Mouse (Mus musculus) telencephalon, adult 2 months (tissue): ENCODE measurements around the gene N6amt1.
A peak's percentile ranks its signal among the peaks of the same experiment; 100 is the strongest.

Source experiments
- DNase-seq: peaks from one replicate; pipeline ENCODE4 v3.0.0-alpha.2; 2011; ENCODE audit warnings: low read depth, low spot score

Gene N6amt1

GRCm38 (mm10) chr16:87354075-87354583, at the start of gene N6amt1:
N6amt1 (plus strand) TSS chr16:87354185.
- DNase-seq: peak; percentile 90

GRCm38 (mm10) chr16:87305251-87306011, 48.6 kb upstream of the N6amt1 start:
- no peak for DNase-seq

DNA sequence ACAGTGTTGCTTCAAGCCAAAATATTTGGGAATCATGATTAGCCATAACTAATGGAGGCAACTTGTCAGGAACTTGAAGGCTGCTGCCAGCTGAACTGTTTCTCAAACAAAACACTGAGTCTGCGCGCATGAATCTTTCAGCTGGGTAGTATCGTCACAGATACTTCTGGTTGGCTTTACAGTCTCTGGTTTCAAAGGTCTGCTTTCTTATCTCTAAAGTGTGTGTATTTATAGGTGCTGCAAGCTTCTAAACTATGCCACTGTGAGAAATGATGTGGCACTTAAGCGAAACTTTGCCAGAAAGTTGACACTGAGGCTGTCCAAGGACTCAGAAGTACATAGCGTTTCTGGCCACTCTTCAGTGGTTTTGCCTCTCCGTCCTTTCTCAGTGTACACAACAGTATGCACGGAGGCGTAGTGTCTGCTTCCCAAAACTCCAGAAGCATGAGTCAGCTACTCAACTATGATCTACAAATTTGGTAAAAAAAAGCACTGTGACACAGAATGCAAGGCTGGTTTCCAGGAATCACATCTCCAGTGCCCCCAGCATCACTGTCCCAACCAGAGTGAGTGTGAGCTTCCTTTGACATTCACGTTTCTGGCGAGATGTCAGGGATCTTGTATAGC, 46.8 kb upstream of the N6amt1 start:
- DNase-seq: peak; percentile 52

DNA sequence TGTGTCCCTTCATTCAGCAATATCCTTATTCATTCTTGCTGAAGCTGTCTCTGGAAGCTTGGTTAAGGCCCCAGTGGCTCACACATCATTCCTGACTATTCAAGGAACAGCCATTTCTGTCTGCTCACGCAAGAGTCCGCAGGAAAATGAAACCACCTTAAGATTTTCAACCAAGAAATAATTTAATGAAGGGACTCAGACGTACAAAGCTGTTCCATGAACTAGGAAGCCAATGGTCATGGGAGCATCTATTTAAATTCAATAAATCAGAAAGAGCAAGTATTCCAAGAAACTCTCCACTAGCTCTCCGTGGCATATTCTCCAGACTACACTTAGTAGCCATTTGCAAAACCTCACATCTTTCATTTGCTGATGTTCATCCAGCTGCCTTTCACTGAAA, 43.3 kb upstream of the N6amt1 start:
- no peak for DNase-seq

- DNase-seq: no peak
Measured at GRCm38 (mm10) chr16:87318200-87318811, 35.7 kb upstream of the N6amt1 start.

DNA sequence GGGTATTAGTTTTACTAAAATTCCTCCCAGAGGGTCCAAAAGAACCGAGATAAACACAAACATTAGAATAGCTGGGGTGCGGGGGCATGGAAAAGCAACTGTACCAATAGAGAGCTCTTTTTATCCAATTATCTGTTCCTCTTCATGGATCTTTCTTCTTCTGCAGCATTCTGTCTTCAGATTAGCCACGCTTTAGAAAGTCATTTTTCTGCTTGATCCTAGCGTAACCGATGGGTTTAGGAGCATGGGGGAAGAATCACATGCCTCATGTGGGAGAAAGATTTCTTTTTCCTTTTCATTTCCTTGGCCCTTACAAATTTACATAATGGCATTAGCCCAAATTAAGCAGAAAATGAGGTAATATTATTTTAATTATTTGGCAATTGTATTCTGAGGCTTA, 35.0 kb upstream of the N6amt1 start:
- no peak for DNase-seq

- DNase-seq: no peak
Measured at GRCm38 (mm10) chr16:87319541-87320251, 34.3 kb upstream of the N6amt1 start.

DNA sequence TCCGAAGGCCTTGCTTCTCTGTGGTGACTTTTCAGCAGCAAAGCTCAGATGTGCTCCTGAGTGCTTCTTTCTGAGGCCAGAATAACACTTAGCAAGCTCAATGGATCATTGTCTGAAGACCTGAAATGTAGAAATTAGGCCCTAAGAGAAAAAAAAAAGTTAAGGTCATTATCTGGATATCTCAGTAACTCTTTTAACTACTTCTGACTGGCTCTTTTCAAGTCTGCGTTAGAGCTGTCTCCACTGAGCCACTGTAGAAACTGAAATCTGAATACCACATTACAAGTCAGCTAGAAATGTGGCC, 33.8 kb upstream of the N6amt1 start:
- no peak for DNase-seq

GRCm38 (mm10) chr16:87324571-87324970, 29.4 kb upstream of the N6amt1 start:
- no peak for DNase-seq

DNA sequence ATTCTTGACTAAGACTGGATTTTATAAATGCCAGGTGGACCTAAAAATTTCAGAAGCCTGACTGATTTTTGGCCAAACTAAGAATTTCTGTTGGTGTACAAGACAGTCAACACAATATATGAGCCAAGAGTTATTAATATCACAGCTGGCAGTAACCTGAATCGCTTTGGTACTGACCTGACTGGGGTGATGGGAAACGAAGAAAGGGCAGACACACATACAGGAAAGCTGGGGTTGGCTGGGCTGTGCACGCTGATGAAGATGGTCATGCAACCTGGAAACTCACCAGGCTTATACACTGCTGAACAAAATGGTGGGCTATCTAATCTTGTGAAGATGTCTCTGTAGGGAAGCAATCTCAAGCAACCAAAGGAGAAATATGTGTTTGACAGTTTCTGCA, 24.0 kb upstream of the N6amt1 start:
- no peak for DNase-seq

DNA sequence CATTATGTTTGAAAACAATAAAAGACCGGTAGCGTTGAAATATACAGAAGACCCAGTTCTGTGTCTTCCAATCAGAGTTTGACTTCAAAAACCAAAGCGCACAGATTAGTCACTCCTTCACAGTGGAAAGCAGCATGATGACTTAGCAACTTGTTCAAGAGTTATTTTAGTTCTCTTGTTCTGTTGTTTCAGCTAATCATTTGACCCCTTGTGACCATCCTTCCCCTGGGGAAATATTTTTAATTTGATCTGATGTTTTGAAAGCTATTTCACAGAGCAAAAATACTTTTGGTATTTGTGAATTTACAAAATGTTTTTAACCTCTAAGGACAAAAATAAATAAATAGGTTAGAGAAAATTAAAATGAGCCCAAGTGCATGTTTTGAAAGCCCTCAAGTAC, 19.2 kb upstream of the N6amt1 start:
- no peak for DNase-seq

GRCm38 (mm10) chr16:87341043-87341572, 12.9 kb upstream of the N6amt1 start:
- no peak for DNase-seq

DNA sequence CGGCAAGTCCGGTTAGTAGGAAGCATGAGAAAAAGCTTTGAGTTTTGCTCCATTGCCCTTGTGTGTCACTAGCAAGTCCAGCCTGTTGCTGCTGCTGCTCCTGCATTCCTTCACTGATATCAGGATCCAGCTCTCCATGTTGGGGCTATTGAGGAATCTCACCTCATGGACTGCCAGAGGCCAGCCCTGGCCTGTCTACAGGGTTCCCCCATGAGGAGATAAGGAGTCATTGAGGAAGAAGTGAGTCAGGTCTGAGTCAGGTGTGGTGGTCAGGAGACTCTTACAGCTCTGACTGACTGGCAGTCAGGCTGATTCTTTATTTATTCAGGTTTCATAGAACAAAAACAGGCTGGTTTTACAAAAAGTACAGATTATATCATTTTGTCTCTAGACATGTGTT, 5.9 kb upstream of the N6amt1 start:
- no peak for DNase-seq

DNA sequence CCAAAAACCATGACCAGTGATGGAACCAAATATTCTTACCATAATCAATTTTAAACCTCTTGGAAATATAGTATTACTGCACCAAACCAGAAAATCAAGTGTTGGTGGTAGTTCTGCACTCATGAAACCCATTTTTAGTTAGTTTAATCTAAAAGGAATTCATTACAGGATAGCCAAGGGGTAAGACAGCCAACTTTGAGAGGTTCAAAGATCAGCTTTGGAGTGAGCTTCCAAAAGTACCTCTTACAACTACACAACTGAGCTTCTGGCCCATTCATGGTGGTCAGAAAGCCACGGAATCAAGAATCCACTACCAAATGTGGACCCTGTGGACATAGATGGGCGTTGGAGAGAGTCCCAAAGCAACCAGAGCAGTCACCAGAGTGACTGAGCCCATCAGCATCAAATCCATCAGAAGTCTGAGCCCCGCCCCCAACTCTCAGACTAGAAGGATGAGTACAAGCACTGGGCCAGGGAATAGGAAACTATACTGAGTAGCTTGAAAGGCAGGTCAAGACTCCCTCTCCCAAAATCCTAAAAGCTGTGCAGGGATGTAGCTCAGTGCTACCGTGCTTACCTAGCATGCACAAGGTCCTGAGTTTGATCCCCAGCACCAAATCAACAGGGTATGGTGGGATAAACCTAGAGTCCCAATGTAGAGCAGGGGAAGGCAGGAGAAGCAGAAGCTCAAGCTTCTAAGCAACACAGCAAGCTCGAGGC, 2.4 kb upstream of the N6amt1 start:
- no peak for DNase-seq

DNA sequence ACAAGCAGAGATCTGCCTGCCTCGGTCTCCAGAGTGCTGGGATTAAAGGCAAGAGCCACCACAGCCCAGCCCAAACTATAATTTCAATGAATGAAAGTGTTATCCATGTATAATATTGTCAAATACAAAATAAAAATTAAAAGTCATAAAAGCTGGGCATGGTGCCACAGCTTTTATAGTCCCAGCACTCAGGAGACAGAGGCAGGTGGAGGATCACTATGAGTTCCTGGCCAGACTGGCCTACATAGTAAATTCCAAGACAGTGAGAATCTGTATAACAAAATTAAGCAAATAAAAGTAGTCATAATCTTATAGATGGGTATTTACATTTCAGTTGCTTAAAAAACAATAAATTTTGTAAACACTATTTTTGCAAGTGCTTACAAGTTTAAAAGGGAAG, 380 bp upstream of the N6amt1 start:
- no peak for DNase-seq

DNA sequence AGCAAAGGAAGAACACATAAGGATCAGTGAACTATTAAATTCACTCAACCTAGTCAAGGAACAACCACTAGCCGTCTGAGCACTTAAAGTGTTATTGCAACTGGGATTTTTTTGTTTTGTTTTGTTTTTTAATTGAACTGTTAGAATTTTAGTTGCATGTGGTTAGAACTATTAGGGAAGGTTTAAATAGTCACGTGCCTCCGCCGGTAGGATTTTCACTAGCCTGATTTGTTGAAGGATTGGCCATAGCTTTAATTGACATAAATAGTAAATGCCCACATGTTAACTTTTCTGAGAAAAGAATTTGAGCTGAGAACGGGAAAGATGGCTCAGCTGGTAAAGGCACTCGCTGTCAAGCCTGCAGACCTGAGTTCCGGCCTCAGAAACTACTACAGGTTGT, 763 bp downstream of the N6amt1 start:
- DNase-seq: no peak

- no peak for DNase-seq
Measured at GRCm38 (mm10) chr16:87360096-87360495, 6.1 kb downstream of the N6amt1 start.

- no peak for DNase-seq
Measured at GRCm38 (mm10) chr16:87364231-87364630, 10.2 kb downstream of the N6amt1 start.

DNA sequence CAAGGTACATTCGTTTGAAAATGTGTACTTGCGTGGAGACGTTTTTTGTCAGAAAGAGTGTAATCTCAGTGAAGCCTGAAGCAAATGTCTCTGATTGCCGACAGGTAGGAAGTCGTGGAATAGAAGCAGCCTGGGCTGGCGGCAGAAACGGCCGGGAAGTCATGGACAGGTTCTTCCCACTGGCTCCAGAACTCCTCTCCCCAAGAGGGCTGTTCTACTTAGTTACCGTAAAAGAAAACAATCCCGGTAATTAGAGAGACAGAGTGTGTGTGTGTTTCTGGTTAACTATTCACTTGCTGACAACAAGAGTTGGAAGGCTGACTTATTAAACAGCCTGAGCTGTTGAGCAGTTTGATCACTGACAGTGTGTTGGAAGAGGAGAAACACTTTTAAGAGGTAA, 12.1 kb downstream of the N6amt1 start:
- no peak for DNase-seq

- DNase-seq: no peak
Measured at GRCm38 (mm10) chr16:87366445-87366844, 12.5 kb downstream of the N6amt1 start.

GRCm38 (mm10) chr16:87382996-87383395, 29.0 kb downstream of the N6amt1 start:
- no peak for DNase-seq
